Mouse (Mus musculus) thymus, adult 18-20 months (tissue): ENCODE results near the gene Atxn2l.
"Not testable (repeated sequence)": the region's sequence is repeated elsewhere in the genome, so short reads cannot be mapped to it uniquely, and the experiment has no call there.

ENCODE experiments used
- DNase-seq, 2 experiments: peaks; one replicate each; pipeline ENCODE4 v3.0.0; 2022; ENCODE audit warnings: mixed read lengths in 2 of 2

Atxn2l gene

GRCm38 (mm10) chr7:126487617-126488385 lies 15.4 kb downstream of the Atxn2l start:
- not testable (repeated sequence) for DNase-seq

DNA sequence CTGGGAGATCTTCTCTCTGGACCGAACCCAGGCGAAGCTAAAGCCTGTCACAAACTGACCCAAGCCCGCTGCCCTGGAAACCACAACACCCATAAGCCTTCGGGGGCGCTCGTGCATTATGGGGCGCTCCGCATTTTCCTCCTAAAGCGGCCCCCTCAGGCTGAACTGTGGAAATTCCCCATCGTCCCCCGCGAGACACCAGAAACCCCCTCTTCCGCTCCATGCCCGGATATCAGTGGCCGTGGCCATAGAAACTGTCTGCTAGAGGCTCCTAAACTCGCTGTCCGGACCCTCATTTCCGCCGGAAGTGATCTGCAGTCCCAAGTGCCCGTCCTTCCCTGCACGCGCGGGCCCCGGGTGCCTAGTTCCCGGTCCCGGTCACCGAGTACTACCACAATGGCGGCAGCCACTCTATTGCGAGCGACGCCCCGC lies 16.2 kb downstream of the Atxn2l start, which contains the start of gene Tufm:
TSS of gene Tufm (plus strand) at position 310 of the 432 bp plus-strand sequence.
- DNase-seq: peak; percentile 90 to 95

DNA sequence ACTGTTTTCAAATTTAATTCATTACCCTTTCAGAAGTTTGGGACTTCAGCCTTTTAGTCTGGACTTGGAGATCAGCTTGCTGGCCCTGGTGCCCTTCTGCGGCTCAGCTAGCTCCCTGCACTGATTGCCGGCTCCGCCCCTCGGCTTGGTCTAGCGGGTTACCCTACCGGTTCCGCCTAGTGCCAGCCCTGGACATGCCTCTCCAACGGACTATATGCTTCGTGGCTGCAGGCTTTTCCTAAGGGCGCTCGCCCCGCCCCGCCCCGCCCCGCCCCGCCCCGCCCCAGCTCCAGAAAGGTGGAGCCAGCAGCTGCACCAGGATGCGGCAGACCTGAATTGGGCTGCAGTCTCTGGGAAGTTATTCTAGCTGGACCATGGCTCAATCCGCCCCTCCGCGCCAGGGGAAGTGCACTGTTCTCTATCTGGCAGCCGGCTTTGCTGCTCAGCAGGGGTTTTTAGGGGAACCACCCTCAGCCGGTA lies 20.8 kb downstream of the Atxn2l start:
- peak in 1 of 2 experiments; percentile 55 for DNase-seq

- no peak for DNase-seq
These were observed 21.5 kb downstream of the Atxn2l start for GRCm38 (mm10) chr7:126481699-126482098.

GRCm38 (mm10) chr7:126474993-126475581 lies 28.1 kb downstream of the Atxn2l start, which contains the start of gene Sh2b1:
Gene Sh2b1, minus strand, starts transcription at chr7:126475424.
- DNase-seq: peak; percentile 84 to 89

GRCm38 (mm10) chr7:126474486-126474955 lies 28.7 kb downstream of the Atxn2l start:
- DNase-seq: peak; percentile 41 to 59

- DNase-seq: no peak
These were observed 29.7 kb downstream of the Atxn2l start for GRCm38 (mm10) chr7:126473470-126474086.

DNA sequence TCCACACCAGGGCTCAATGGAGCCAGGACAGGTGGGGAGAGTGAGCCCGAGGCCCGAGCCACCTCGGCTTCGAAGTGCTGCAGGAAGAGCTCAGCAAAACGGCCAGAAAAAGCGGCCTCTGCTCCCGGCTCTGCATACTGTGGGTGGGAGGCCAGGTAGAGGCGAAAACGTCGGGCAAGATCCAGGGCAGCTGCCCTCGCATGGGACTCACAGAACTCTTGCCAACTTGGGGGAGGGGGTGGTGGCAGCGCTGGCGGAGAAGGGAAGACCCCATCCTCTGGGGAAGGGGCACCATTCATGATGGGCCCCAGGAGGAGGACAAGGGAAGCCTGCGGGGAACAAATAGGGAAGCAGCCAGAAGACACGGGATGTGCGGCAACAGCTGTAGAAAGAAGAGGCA lies 30.5 kb downstream of the Atxn2l start:
- no peak for DNase-seq

- DNase-seq: peak; percentile 48 to 68
These were observed 30.9 kb downstream of the Atxn2l start for GRCm38 (mm10) chr7:126472306-126472705.

DNA sequence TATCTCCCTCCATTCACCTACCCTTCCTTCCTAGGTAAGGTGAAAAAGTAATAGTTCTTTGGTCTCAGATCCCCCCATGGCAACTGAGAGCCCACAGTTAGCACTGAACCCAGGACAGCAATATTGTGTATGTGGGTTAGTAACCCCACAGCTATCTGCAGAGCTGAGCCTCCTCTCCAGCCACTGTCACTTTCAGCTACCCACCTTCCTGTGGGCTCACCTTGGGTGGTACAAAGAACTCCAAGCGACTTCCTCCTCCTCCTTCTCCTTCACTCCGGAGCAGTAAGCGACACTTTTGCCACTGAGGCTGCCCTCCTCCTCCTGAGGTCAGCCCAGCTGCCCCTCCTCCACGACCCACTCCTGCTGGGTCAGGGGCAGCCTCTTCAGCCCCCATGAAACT lies 31.4 kb downstream of the Atxn2l start:
- DNase-seq: no peak

GRCm38 (mm10) chr7:126471361-126471760 lies 31.9 kb downstream of the Atxn2l start:
- no peak for DNase-seq

GRCm38 (mm10) chr7:126470077-126470476 lies 33.2 kb downstream of the Atxn2l start:
- DNase-seq: peak in 1 of 2 experiments; percentile 59

DNA sequence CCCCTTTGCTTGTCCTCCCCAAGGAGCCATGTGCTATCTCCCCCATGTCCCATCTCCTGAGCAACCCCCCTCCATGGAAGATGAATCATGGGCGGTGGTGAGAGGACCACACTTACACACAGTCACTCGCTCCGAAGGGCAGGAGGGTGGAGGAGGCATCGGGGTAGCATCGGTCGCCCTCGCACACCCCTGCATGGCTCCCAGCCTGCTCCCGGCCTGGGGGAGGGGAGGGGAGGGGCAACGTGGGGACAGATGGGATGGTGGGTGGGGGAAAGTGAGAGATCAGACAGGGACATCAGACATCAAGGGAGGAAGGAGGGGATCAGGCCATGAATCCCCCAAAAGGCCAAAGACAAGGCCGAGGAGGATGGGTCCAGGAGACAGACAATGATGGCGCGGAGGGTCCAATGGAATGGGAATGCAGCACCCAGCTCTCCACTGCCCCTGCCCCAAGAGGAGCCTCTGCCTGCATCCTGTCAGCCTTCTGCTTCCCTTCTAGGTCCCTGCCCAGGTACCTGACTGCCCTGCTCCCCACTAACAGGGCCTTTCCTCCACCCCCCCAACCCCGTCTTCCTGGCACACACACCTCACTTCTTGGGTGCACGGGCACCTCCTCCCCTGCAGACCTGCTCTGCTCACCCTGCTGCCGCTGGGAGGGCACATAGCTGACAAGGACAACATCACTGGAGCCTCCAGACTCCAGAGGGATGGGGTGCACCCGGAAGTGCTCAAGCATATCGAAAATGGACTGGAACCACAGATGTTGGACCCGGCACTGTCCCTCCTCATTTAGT lies 35.2 kb downstream of the Atxn2l start:
- DNase-seq: no peak

- peak in 1 of 2 experiments; percentile 40 for DNase-seq
These were observed 36.0 kb downstream of the Atxn2l start for GRCm38 (mm10) chr7:126467271-126467670.

- DNase-seq: no peak
These were observed 36.5 kb downstream of the Atxn2l start for GRCm38 (mm10) chr7:126466707-126467106.

DNA sequence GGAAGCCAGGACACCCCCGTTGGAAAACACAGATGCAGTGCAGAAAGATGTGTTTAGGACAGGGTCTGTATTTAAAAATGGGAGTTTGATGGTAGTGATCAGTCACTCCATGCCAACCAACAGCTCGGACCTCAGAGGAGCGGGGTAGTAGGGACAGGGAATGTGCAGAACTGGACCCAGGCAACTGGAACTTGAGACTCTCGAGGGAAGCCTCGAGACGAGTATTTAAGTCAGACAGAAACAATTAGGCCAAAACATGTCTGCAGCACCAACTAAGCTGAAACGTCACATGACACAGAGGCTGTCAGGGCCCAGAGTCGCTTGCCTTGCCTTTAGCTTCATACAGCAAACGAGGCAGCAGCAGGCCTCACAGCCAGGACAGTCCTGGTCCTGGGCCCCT lies 37.1 kb downstream of the Atxn2l start:
- DNase-seq: no peak

GRCm38 (mm10) chr7:126465246-126466030 lies 37.8 kb downstream of the Atxn2l start:
- DNase-seq: no peak

DNA sequence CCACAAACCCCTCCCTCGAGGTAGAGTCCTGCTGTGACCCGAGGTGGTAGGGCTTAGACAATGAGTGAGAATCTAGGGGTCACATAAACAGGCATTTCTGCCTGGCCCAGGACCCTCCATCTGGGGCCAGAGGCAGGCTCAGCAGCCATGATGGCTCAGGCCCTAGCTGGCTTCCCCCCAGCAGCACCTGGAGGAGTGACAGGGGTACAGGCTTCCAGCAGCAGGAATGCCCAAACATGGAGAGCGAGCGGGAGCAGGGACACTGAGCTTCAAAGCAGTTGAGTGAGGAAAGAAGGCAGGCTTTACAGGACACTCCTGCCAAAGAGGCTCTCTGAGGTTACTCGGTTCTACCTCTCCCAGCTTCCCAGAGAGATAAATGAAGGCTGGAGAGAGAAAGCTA lies 38.4 kb downstream of the Atxn2l start:
- no peak for DNase-seq

- DNase-seq: no peak
These were observed 39.1 kb downstream of the Atxn2l start for GRCm38 (mm10) chr7:126464121-126464520.

DNA sequence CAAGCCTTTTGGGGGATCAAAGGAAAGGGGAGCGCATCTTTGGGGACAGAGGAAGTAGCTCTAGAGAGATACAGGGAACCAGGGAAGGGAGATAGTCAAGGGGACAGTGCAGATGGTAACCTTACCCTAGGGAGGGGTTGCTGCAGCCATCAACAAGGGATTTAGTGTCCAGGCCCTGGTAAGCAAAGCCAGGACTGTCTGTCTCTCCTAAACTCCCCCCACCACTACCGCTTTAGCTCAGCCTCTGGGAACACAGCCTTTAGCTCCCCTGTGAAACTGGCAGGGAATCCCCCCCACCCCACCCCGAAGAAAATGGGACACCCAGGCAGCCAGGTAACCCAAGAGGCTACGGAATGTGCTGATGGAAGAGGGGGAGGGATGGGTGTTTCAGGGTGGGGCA lies 39.7 kb downstream of the Atxn2l start:
- DNase-seq: no peak

DNA sequence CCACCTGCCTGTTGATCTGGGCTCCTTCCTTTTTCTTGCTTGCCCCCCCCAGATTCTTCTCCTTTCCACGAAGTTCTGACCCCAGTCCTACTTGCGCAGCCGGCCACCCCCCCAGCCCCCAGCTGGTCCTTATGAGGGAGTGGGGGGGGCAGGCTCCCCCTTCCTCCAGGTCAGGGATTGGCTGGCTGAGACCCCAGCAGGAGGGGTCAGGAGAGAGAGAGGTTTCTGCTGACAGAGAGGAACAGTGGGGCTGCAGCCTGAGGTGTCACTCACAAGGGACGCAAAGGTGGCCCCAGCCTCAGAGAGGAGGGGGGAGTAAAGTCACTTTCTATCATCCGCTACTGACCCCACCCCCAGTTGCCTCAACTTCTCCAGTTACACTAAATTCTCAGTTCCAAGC lies 40.2 kb downstream of the Atxn2l start, which contains the start of gene Atp2a1:
TSS of gene Atp2a1 (minus strand) at position 105 of the 400 bp plus-strand sequence.
- no peak for DNase-seq

GRCm38 (mm10) chr7:126461626-126462025 lies 41.6 kb downstream of the Atxn2l start:
- no peak for DNase-seq
